Mouse (Mus musculus): ENCODE results near the gene Tbc1d30.

Gene Tbc1d30

GRCm38 (mm10) chr10:121364801-121365564 lies 13.9 kb upstream of the Tbc1d30 start, which contains the start of gene Gns:
Gns (plus strand) TSS chr10:121365090.
- DNase-seq: peak; percentile 87

- DNase-seq: no peak
Measured at GRCm38 (mm10) chr10:121364306-121364705, 13.2 kb upstream of the Tbc1d30 start.

DNA sequence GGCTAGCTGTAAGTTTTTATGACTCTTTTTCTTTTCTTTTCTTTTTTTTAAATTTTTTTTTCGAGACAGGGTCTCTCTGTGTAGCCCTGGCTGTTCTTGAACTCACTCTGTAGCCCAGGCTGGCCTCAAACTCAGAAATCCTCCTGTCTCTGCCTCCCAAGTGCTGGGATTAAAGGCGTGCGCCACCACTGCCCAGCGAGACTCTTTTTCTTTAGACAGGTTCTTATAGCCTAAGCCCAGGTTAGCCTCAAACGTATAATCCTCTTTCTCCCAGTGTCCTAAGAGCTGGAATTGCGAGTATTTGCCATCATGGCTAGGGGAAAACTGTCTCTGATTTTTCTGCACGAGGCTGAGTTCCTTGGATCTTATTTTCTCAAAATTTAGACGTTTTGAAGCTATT lies 12.1 kb upstream of the Tbc1d30 start:
- no peak for DNase-seq

GRCm38 (mm10) chr10:121360358-121360757 lies 9.3 kb upstream of the Tbc1d30 start:
- no peak for DNase-seq

- no peak for DNase-seq
Measured at GRCm38 (mm10) chr10:121351692-121352290, 713 bp upstream of the Tbc1d30 start.

GRCm38 (mm10) chr10:121350357-121351065 lies 567 bp downstream of the Tbc1d30 start:
- DNase-seq: peak; percentile 49

DNA sequence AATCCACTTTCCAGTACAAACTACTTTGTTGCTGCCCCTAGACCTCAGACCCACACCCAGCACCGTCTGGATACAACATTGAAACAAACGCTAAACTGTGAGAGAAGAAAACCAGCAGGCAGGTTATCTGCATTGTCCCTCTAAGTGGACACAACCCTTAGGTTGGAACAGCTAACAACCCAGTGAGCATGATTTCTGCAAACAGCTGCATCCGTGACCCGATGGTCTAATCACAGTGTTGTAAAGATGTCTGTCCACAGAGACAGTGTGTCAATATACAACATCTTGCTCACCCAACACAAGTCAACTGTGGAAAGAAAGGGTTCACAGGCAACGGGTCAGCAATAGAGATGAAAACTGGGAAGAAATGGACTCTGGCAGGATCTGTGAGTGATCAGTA lies 1.8 kb downstream of the Tbc1d30 start:
- no peak for DNase-seq

GRCm38 (mm10) chr10:121343867-121344266 lies 7.2 kb downstream of the Tbc1d30 start:
- no peak for DNase-seq

DNA sequence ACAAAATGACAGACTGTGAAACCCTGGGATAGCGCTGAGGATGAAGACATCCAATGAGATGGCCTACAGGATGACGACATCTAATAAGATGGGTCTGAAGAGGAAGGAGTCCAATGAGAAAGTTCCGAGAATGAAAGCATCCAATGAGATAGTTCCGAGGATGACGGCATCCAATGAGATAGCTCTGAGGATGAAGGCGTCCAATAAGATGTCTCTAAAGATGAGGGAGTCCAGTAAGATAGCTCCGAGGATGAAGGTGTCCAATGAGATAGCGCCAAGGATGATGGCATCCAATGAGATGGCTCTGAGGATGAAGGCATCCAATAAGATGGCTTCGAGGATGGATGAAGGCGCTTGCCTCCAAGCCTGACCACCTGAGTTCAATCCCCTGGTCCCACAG lies 8.8 kb downstream of the Tbc1d30 start:
- no peak for DNase-seq

- no peak for DNase-seq
Measured at GRCm38 (mm10) chr10:121340754-121341593, 10.1 kb downstream of the Tbc1d30 start.

GRCm38 (mm10) chr10:121336536-121336935 lies 14.5 kb downstream of the Tbc1d30 start:
- DNase-seq: peak; percentile 38

DNA sequence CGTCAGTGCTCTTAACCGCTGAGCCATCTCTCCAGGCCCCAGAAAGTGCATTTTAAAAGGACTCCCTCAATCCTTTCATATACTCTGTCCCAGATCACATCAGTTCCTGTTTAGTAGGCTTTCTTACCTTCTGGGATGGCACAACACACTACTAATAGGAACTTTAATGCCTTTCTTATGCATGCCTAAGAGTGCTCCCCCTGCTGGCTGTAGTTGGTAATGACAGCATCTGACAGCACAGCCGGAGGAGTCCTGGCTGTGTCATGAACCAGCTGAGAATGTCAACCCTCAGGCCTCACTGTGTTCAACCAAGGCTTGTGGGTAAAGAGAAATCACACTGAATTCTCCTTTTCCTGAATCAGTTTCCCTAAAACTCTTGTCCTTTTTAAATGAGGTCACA lies 16.5 kb downstream of the Tbc1d30 start:
- peak; percentile 73 for DNase-seq

- DNase-seq: peak; percentile 79
Measured at GRCm38 (mm10) chr10:121330940-121331339, 20.1 kb downstream of the Tbc1d30 start.

- no peak for DNase-seq
Measured at GRCm38 (mm10) chr10:121329586-121329985, 21.5 kb downstream of the Tbc1d30 start.

DNA sequence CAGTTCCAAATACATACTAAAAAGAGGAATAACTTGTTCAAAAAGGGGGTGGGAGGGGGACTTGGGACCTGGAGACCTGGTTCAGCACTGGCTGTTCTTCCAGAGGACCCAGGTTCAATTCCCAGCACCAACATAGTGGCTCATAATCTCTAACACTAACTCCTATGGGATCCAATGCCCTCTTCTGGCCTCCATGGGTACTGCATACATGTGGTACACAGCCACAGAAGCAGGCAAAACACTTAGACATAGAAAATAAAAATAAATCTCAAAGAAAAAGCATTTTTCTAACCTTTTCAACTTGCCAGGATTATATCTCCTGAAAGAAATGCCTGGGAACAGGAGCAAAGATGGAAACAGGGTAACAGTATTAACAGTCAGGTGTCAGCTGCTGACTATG lies 24.9 kb downstream of the Tbc1d30 start:
- DNase-seq: no peak

- DNase-seq: peak; percentile 13
Measured at GRCm38 (mm10) chr10:121323493-121323892, 27.6 kb downstream of the Tbc1d30 start.

DNA sequence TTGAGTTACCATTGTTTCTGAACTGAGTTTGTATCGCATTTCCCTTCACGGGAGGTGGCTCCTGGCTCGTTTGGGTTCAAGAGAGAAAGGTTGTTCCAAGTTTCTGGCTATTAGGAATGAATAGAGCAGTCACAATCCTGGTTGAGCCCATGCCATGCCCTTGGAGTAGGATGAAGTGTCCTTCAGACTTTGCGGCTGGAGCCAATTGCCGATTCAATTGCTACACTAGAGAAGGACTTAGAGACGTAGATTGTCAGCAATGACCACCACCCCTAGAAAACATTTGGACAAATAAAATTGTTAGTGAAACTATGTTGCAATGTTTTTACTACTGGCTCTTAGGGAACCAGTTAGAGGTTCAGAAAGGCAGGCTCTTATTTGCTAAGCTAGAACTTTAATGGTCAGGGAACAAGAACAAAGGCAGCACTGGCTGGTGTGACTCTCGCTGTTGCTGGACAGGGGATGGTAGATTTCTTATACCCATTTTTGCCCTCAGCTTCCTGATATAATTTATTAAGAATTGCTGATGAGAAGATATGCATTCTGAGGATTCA lies 32.6 kb downstream of the Tbc1d30 start:
- no peak for DNase-seq

DNA sequence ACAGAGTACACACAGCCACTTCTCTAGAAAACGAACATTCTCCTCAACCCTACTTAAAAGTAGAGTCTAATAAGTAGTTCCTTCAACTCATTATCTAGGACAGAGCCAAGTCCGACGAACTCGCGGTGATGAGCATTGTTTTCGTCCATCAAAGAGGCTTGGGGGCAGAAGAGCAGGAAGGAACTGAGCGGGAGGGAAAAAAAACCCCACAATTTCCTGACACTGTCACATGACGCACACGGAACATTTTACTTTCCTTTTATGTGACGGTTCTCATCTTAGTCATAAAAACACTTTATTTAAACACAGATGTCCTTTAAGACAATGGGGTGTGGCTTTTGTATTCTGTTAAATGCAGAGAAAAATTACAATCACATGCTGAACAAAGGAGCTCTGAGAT lies 34.7 kb downstream of the Tbc1d30 start:
- DNase-seq: no peak

- DNase-seq: no peak
Measured at GRCm38 (mm10) chr10:121315321-121316283, 35.5 kb downstream of the Tbc1d30 start.

DNA sequence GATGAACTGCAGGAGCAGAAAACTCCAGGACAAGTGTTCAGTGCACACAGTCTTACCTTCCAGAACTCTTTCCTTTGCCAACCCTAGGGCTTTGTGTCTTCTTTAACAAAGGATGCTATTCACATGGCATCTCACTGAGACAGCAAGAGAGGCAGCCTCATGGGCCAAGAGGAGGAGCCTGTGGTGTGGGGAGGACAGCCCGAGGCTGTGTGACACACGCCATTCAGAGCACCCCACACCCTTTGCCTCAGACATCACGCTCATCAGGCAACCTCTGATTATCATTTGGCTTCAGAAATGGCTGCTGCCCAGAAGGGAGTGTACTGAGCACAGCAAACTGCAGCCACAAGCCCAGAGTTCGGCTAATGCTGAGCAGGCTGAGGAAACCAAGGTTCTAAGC lies 36.9 kb downstream of the Tbc1d30 start:
- DNase-seq: no peak

DNA sequence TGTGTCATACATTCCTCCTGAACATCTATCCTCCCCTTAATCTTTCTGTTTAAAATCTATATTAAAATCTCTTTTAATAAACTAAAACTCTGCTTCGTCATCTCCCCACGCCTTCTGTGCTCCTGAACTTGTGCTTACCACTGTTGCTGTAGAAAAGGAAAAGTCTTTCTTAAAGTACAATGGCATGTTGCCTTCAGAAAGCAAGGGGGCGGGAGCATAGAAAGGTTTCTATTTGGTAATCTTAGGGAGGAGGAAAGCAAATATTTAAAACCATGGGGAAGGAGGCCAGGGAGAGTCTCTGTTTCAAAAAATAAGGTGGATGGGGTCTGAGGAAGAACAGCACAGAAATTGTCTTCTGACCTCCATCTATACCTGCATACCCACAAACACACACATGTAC lies 38.0 kb downstream of the Tbc1d30 start:
- no peak for DNase-seq
